Mouse (Mus musculus) lung, postnatal 36 days (tissue): ENCODE results near the gene Mical3.

ENCODE experiments used
- DNase-seq: peaks from one replicate; pipeline ENCODE4 v3.0.0; 2022; ENCODE audit warnings: mixed read lengths

Mical3 gene

GRCm38 (mm10) chr6:120999860-121000526, 130.8 kb downstream of the Mical3 start:
- no peak for DNase-seq

DNA sequence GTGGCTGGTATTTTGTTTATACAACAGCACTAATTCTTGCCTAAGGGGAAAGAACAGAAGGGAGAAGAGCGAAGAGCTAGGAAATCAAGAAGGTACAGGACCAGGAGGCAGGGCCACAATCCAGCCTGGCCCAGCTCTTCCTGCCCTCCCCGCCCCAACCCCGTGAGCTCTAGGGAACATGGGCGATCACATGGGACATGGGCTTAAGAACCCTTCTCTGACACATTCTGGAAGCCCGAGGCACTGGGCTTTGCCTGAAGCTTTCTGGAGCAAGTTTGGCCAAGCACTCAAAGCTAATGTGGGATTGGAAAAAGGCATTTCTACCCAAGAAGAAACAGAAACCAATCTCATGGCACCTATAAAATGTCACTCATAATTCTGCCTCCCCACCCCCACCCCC, 131.7 kb downstream of the Mical3 start:
- peak; percentile 34 for DNase-seq

- no peak for DNase-seq
Observed at GRCm38 (mm10) chr6:120996607-120997006, 134.2 kb downstream of the Mical3 start.

GRCm38 (mm10) chr6:120995541-120995940, 135.3 kb downstream of the Mical3 start:
- no peak for DNase-seq

DNA sequence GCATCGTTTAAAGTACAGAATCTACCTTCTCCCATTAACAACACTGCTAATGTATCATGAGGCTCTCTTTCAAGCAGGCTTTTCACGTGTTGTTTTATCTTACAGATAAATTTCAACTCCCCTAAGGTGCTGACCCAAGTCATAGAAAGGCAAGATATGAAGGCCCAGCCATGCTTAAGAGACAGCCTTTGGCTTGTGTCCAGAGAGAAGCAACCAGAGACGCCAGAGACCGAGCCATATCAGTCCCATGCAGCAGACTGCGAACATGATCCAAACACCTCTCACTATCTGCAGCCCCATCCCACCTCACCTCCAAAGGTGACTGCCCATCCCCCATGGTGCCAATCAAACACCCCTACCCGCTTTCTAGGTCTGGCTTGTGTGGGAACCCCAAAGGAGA, 138.9 kb downstream of the Mical3 start:
- DNase-seq: no peak

DNA sequence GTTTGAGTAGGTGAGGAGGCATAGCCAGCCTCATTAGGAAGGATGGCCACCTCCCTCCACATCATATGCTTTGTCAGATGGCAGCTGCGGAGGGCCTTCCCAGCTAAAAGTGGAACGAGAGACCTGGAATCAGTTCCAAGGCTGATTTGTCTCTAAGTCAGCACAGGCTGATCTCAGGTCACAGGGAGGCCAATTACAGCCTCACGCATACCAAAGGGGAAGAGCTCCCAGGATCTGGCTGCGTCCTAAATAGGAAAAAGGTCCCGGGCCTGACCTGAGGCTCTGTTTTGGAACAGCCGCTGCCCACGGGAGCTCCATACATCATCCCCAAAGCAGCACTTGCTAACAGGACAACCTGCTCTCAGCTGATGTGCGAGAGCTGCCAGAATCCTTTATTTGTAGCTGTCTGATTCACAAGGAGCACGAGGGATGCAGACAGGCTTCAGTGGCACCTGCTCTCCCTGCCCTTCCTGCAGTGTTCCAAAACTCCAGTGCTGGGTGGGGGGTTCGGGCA, 143.2 kb downstream of the Mical3 start:
- peak; percentile 19 for DNase-seq

- DNase-seq: no peak
Observed at GRCm38 (mm10) chr6:120987164-120987563, 143.6 kb downstream of the Mical3 start.

GRCm38 (mm10) chr6:120986172-120986571, 144.6 kb downstream of the Mical3 start:
- DNase-seq: no peak

GRCm38 (mm10) chr6:120982314-120982713, 148.5 kb downstream of the Mical3 start:
- DNase-seq: no peak

DNA sequence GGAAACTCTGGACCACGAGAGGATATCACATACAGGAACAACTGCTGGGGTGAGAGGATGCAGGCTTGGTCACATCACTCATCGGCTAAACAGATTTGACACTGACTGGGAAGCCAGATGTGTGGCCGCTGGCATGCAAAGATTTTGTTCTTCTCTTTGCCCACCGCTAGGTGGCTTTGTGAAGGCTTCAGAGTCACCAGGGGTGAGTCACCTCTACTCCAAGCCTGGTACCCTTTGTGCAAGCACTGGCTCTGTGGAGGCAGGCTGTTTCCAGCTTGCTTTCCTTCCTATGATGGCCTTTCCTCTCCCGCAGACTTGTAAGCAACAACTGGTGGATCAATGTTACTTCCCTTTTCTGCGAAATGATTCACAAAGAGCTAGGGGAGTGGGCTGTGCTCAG, 149.3 kb downstream of the Mical3 start:
- DNase-seq: peak; percentile 24

DNA sequence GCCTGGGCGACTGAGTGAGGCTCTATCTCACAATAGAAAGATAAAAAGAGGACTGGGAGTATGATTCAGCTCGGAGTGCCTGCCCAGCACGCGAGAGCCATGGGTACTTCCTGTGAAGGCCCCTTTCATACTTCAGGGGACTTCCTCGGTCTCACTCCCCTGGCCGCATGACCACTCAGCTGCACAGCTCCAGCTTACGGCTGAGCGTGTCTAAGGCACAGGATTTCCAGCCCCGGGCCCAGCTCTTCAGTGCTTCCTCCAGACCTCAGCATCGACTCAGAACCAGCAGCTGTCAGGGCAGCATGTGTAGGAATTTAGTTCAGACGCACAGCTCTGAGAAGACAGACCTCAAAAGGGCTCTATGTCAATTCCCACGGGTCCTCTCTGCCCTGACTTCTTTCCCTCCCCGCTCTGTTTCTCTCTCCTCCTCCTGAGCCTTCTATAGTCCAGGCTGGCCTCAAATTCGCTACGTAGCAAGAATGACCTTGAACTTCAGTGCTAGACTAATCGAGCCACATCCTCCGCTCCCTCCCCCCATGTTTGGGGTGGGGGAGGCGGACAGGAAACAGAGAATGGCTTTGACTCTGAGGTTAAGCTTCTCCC, 152.7 kb downstream of the Mical3 start:
- DNase-seq: no peak

- DNase-seq: no peak
Observed at GRCm38 (mm10) chr6:120976991-120977390, 153.8 kb downstream of the Mical3 start.

DNA sequence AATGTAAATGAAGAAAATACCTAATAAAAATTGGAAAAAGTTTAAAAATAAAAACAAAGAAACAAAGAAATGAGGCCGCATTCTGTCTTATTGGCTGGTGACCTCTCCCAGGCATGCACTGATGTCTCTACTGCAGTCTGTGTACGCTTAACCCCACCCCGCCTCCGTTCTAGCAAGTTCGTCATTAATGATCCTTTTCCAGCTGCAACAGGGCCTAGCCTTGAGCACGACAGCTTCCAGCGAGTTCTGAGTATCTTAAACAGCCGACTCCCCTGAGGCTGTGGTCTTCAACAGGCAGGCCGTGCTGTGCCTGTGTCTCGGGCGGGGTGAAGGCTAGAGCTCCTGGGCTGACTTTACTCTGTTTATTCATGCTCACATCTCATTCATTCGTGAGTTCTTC, 154.7 kb downstream of the Mical3 start:
- no peak for DNase-seq

DNA sequence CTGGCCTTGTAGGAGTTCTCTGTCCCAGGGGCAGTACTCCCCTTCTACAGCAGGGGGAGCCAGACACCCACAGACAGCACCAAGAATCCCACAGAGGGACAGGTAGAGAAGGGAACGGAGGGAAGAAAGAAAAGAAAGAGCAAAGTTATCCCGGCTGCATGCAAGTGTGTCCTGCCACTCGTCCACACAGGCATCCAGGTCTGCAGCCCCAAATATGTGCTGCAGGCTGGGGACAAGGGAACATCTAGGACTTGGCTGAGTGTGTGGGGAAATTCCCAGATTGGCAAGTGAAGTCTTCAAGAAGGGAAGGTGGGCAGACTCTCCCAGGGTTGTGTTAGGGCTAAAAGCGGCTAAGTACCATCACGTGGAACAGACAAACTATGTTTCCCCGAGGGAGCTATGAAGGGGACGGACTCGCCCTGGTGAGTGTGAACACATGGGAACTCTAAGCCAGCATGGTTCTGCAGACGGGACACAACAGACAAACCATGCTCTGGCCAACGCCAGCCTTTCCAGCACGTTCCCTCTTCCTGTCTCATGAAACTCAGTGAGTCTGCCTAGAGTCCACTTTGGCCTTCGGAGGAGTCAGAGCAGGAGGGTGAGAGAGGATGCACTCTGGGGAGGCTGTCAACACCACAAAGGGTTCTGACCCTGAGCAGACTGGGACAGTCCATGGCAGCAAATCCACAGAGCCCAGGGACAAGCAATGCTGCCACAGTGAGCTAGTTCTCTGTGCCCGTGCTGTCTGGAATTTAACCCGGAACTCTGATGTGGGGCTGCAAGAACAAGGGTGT, 158.8 kb downstream of the Mical3 start:
- DNase-seq: peak; percentile 89

DNA sequence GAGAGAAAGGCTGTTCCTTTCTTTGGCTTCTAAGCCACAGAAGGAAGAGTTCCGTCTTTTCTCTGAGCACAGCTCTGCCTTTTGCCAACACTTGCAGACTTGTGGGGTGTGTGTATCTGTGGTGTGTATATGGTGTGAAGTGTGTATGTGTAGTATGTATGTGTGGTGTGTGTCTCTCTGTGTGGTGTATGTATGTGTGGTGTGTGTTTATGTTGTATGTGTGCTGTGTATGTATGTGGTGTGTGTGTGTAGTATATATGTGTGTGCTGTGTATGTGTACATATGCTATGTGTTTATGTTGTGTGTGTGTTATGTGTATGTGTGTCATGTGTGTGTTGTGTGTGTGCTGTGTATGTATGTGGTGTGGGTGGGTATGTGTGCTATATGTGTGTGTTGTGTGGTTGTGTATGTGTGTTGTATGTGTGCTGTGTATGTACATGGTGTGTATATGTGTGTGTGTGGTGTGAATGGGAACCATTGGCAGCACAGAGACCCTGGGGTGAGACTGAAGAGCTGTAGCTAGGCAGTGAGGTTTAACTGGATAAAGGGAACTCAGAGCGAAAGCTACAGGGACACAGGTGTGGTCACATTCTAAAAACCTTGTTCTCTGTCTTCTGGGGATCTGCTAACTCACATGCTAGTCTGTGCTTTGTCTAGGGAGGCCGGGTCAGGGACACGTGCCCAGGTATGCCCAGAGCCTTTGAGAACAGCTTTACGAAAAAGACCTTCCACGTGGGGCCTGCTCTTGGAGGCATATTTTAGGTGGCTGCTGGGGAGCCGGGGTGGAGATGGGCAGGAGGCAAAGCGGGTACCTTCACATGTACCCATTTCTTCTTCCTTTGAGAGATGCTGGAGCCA, 159.6 kb downstream of the Mical3 start:
- DNase-seq: no peak

GRCm38 (mm10) chr6:120965814-120966213, 165.0 kb downstream of the Mical3 start:
- no peak for DNase-seq

DNA sequence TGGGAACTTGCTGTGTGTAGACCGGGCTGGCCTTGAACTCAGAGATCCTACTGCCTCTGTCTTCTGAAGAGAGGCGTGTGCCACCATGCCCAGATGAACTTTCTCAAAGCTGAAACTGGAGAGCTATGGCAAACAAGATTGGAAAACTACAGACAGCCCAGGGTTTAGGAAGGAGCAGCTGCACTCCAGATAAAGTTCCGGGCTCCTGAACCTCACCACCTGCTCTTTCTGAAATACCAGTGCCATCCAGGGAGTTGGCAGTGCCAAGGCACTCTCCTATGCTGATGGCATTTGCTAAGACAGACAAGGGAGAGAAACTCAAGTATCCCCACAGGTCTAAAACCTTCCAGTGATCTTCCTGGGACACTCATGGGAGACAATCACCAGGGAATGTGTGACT, 166.6 kb downstream of the Mical3 start:
- DNase-seq: no peak

DNA sequence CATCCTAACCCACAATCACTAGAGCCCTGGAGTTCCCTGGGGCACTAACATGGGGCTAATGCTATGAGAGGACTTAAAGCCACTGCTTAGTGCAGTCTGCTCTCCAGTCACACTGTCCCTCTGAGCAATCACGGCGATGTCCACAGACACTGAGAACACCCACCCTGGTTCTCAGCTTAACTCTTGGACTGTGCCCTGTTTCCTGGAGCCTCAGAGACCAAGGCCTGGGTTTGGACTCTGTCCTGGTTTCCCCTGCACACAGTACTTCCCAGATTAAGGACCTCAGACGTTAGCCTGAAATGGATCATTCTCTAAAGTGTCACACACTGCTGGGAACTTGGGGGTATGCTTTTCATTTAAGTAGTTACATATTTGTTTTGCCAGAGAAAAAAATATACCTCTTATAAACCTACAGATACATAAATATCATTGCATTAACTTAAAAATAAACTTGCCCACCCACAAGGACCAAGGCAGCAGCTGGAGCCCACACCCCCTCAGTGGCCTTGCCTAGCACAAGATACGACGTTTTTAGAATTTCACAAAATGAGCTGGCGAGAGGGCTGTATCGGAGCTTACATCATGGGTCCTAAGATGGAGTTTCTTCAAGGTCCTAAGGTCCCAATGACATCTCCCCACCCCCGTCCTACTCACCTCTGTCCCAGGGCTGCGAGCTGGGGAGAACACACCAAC, 170.3 kb downstream of the Mical3 start:
- no peak for DNase-seq

DNA sequence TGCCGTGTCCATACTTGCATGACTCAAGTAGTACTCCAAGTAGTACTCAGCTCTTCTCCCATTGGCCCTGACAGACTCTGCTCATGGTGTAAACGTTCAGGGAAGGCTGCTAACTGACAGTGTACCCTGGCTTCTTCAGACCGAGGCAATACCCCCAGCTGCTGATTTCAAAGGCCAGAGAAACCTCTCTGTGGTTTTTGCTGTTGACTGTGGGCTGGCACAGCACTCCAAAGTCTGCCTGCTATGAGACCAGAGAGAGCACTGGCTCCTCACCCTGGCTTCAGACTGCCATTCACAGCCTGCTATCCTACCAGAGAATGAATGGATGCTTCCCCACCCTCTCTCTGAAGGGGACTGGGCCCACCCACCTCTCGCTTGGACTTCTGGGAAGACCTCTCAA, 173.5 kb downstream of the Mical3 start:
- no peak for DNase-seq

GRCm38 (mm10) chr6:120956259-120957161, 174.3 kb downstream of the Mical3 start:
- peak; percentile 35 for DNase-seq

- peak; percentile 62 for DNase-seq
Observed at GRCm38 (mm10) chr6:120955215-120955614, 175.6 kb downstream of the Mical3 start.
